Comparison of ENCODE assay signal across 32 mouse cellular contexts in the genomic region with DNA sequence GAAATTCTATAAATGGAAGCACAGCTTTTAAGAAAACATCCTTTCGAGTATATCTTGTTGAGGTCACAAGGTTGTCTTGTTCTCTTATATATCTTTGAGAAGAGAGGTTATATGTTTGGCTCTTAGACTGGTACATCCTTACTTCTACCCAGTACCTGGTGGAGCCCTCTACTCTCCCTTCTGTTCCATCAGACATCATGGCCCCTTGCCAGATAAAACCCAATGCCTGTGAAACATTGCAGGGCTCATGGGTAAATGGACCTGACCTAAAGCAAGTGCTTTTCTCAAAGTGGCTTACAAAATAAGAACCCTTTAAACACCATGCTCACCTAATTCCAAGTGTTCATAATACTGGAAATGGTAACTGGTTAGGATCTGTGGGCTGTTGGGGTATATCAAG. TPM values are rescaled to one million over a fixed set of nuclear protein-coding genes. Genes with fewer than 3 reads are reported as not detected.
"Had no signal": no experiment of that assay in that cellular context is flagged by ENCODE, and none has a peak within 500 bp of the region (broad histone marks: within the 10 kb centered on the region; RNA-seq: fewer than 3 reads in every experiment).

No protein-coding gene starts in this region.

- H3K4me1 ChIP-seq: heart, embryonic 12.5 days; hindbrain, embryonic 10.5 days; hindbrain, embryonic 12.5 days; intestine, embryonic 15.5 days; liver, embryonic 13.5 days; liver, embryonic 15.5 days had no signal

- DNase-seq: gastrocnemius, adult 2 months; gastrocnemius, postnatal 10 days; gastrocnemius, postnatal 25 days; heart, postnatal 4 days; kidney, adult 18-20 months; kidney, adult 8-10 months; kidney, postnatal 10 days; kidney, postnatal 25 days; kidney, postnatal 4 days; layer of hippocampus, adult 9-11 months; liver; liver, embryonic 13.5 days; liver, postnatal 0 days had no signal

- H3K4me2 ChIP-seq: heart, embryonic 12.5 days; hindbrain, embryonic 12.5 days; hindbrain, embryonic 14.5 days; intestine, embryonic 15.5 days; limb, embryonic 12.5 days; liver, embryonic 11.5 days; liver, embryonic 13.5 days; liver, embryonic 15.5 days had no signal

- H3K27me3 ChIP-seq: hindbrain, embryonic 12.5 days; intestine, embryonic 15.5 days; limb, embryonic 12.5 days; liver, embryonic 13.5 days; liver, embryonic 15.5 days had no signal

- H3K9ac ChIP-seq: heart, embryonic 12.5 days; hindbrain, embryonic 12.5 days; hindbrain, embryonic 14.5 days; intestine, embryonic 15.5 days; limb, embryonic 12.5 days; liver, embryonic 13.5 days; liver, embryonic 15.5 days; liver, postnatal 0 days had no signal

- ATAC-seq: hindbrain, embryonic 16.5 days; inflammation-experienced regulatory T-cells, adult 6 months; intestine, embryonic 15.5 days; intestine, postnatal 0 days; liver, postnatal 0 days had no signal

- H3K9me3 ChIP-seq: heart, embryonic 10.5 days; heart, embryonic 12.5 days; hindbrain, embryonic 10.5 days; hindbrain, embryonic 12.5 days; intestine, embryonic 15.5 days; limb, embryonic 10.5 days; limb, embryonic 12.5 days; liver, embryonic 13.5 days; liver, embryonic 15.5 days had no signal

- H3K4me3 ChIP-seq: gastrocnemius, adult 2 months; heart, embryonic 10.5 days; heart, embryonic 12.5 days; hindbrain, embryonic 10.5 days; hindbrain, embryonic 12.5 days; intestine, embryonic 15.5 days; left cerebral cortex, adult 2 months; limb, embryonic 10.5 days; limb, embryonic 12.5 days; liver, embryonic 13.5 days; liver, embryonic 15.5 days had no signal

- H3K36me3 ChIP-seq: heart, embryonic 10.5 days; heart, embryonic 12.5 days; hindbrain, embryonic 10.5 days; hindbrain, embryonic 12.5 days; intestine, embryonic 15.5 days; limb, embryonic 10.5 days; limb, embryonic 12.5 days; liver, embryonic 13.5 days; liver, embryonic 15.5 days had no signal

- H3K27ac ChIP-seq: gastrocnemius, adult 2 months; heart, embryonic 10.5 days; hindbrain, embryonic 10.5 days; hindbrain, embryonic 12.5 days; hindbrain, embryonic 14.5 days; intestine, embryonic 15.5 days; left cerebral cortex, adult 2 months; limb, embryonic 10.5 days; limb, embryonic 12.5 days; liver, embryonic 13.5 days; liver, embryonic 15.5 days had no signal

RNA-seq across cellular contexts. Expression of a gene that starts 43.5 kb away (rescaled TPM):
- total RNA-seq: granulocyte monocyte progenitor cell, adult 5-6 weeks; layer of hippocampus, adult 8-10 months; layer of hippocampus, postnatal 25 days; left cerebral cortex, adult 2 months; left cerebral cortex, postnatal 14 days; left cerebral cortex, postnatal 36 days had no signal
- polyA plus RNA-seq: inflammation-experienced regulatory T-cells, adult 6 months; intestine, embryonic 15.5 days; intestine, postnatal 0 days; limb, embryonic 10.5 days; liver, embryonic 11.5 days had no signal
